Mouse (Mus musculus): ENCODE results near the gene Cd46. TPM values are rescaled to one million over a fixed set of nuclear protein-coding genes. Genes with fewer than 3 reads are reported as not detected.

The Cd46 gene
- 1.3 and 2.6 TPM in 2 replicates for polyA plus RNA-seq (2012; rRNA removed)

DNA sequence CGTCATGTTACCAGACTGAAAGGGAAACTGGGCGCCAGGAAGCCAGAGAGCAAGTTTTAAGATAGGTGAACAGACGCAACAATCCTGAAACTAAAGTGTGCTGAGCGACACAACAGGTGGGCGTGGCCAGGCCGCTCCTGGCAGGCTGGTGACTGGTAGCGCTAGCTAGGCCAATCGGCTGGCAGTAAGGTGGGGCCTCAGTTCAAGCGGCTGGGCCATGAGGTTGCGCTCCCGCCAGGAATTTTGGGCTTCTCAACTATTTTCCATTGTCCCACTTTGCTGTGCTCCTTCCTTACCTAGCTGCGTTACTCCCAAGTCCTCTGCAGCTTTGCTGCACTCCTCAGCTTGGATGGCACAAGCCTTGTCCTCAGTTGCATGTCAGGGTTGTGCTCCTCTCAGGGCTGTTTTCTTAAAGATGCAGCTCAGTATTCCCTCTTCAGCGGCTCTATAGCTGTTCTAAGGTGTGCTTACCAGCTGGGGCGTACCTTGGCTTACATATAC, at the start of gene Cd46:
Gene Cd46, minus strand, starts transcription at position 30 of the 501 bp plus-strand sequence.

DNA sequence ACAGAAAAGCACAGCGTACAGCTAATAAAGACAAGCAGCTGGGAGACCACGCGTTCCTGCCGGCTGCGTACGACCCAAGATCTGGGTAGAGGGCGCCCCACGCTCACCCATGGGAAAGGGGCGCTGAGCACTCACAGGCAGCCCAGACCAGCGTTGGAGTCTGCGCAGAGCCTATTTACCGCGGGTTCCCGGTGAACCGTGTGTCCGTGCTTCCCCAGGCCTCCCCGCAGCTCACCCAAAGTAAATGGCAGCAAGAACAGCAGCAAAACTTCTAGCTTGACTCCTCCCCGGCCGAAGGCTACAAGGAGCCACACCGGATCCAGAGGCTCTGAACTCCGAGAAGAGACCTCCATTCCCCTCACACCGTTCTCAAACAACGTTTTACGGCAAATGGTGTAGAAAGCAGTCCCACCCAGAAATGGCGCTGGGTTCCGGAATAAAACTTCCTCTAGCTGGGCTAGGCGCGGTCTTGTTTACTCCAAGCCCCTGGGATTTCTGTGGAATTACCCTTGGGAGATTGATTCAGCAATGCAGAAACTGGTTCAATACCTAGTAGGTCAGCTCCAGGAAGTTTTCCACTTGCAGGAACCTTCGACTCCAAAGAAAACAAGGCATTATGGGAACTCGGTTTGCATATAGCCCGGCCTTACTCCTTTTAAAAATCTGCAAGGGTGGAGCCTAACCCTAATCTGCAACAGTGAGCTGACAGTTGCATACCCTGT, 39.1 kb upstream of the Cd46 start, which contains the start of gene Cr1l:
Gene Cr1l, minus strand, starts transcription at position 634 of the 722 bp plus-strand sequence.

Other genes starting within 250 kb of the Cd46 start
- 21.7 and 38.1 TPM in 2 replicates for gene Cd34, start 153.4 kb downstream of the Cd46 start, polyA plus RNA-seq (2012; rRNA removed)
- 24.0 and 39.4 TPM in 2 replicates for gene Cr1l, start 39.3 kb upstream of the Cd46 start, polyA plus RNA-seq (2012; rRNA removed)
- gene Cr2, start 84.5 kb upstream of the Cd46 start, polyA plus RNA-seq (2012; rRNA removed): 0.05 TPM in 2 replicates

Measured in central nervous system, embryonic 11.5 days (tissue).